Mouse (Mus musculus) induced T-regulatory cell, adult 2 months (primary cell): ENCODE measurements around the gene Prpsap1.
"Not testable (repeated sequence)": the region's sequence is repeated elsewhere in the genome, so short reads cannot be mapped to it uniquely, and the experiment has no call there.

Experiments
- DNase-seq: peaks from one replicate; pipeline ENCODE4 v3.0.0-alpha.2; 2012; ENCODE audit warnings: low read depth

Prpsap1 gene

DNA sequence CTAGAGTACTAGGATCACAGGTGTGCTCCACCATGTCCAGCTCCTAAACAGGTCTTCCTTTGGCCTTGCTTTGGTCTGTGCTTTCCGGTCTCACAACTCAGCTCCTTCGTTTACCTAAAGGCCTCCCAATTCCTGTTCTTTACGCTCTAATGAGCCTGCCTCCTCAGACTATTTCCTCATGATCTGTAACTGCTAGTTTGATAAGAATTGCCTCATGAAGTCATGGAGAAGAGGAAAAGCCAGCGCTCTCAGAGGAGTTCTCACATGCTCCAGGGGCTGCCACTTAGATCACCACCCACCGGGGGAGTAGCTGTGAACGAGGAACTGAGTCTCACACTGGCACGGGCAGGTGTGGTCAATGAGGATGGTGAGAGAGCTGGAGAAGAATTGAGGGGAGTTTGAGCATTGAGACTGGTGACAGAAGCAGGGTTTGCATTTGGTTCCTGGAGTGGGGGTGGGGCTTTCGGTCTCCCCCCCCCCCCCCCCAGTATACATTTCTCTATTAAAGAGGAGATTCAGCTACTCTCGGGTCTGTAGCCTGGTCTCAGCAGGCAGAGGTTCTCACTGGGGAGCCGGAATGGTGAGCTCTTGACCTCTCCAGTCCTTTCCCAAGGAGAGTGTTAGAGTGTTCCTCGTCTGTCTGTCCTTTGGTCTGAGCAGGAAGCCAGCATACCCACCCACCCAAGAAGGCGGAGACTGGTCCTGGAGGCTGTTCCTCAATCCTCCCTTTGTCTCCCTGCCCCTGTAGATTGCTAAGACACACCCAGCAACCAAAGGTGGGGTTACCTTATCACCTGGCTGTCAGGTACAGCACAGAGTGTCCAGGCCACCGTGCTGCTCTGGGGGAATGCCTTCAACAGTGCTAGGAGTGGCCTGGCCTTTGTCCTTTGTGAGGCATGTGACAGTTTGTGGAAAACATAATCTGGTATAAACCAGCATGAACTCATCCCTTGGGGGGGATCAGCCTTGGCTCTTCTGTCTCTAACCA, 64.8 kb downstream of the Prpsap1 start:
- no peak for DNase-seq

DNA sequence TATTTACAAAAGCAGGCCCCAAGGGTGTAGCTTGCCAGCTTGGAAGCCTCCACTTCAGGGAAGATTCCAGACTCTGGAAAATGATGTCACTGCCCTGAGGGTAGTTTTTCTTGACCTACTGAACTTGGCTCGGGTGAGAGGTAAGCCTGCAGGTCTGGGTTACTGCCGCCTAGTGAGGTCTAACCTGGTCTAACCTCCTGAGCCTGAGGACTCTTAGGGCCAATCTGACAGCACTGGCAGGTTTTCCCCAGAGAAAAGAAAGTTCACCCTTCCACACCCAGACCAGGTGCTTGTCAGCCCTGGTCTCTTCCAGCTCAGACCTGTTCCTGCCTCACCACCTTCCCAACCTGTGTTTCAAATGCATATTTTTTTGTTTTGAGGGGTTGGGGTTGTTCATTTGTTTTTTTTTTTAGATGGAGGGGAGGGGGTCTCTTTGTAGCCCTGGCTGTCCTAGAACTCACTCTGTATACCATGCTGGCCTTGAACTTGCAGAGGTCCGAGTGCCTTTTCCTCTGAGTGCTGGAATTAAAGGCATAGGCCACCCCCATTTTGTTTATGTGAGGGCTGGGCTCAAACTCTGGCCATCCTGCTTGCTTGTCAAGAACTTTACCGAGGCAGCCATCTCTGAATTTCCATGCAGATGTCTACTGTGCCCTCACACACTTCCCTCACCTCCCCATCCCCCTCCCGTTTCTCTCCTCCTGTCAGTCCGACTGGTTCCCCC, 67.0 kb downstream of the Prpsap1 start:
- no peak for DNase-seq

DNA sequence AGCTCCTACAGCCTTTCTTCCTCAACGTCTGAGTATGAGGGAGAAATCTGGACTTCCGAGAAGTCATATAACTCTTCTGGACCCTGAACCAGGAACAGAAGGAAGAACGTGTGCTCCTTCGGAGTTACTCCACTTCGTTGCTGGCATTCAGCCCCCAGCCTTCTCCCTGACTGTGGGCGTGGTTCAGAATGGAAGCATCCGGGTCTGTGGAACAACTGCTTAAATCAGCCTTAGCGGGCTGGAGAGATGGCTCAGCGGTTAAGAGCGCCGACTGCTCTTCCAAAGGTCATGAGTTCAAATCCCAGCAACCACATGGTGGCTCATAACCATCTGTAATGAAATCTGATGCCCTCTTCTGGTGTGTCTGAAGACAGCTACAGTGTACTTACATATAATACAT, 67.7 kb downstream of the Prpsap1 start:
- not testable (repeated sequence) for DNase-seq

DNA sequence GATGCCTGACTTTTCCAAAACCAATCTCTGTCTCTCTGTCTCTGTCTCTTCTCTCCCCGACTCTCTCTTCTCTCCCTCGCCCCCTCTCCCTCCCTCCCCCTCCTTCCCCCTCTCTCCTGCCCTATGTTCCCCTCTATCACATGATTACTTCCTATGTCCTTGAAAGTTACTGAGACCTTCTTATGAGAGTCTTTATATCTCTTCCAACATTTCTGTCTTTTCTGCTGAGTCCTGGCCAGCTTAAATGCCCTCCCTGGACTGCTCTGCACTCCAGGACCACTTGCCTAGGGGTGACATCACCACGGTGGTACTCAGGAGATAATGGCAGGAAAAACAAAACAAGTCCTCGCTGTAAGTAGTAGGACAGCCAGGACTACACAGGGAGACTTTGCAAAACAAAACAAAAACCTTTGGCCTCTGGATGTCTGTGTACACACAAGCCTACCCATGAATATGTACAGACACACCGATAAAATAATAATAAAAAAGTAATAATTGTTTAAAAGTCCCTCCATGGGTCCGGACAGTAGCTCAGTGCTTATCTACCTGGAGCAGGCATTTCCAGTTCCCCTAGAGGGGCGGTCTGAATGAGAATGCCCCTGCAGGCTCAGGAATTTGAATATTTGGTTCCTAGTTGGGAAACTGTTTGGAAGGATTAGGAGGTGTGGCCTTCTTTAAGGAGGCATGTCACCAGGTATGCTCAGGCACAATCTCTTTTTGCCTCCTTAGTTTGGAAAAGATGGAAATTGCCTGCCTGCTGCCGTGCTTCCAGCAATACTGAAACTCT, 69.2 kb downstream of the Prpsap1 start:
- no peak for DNase-seq

DNA sequence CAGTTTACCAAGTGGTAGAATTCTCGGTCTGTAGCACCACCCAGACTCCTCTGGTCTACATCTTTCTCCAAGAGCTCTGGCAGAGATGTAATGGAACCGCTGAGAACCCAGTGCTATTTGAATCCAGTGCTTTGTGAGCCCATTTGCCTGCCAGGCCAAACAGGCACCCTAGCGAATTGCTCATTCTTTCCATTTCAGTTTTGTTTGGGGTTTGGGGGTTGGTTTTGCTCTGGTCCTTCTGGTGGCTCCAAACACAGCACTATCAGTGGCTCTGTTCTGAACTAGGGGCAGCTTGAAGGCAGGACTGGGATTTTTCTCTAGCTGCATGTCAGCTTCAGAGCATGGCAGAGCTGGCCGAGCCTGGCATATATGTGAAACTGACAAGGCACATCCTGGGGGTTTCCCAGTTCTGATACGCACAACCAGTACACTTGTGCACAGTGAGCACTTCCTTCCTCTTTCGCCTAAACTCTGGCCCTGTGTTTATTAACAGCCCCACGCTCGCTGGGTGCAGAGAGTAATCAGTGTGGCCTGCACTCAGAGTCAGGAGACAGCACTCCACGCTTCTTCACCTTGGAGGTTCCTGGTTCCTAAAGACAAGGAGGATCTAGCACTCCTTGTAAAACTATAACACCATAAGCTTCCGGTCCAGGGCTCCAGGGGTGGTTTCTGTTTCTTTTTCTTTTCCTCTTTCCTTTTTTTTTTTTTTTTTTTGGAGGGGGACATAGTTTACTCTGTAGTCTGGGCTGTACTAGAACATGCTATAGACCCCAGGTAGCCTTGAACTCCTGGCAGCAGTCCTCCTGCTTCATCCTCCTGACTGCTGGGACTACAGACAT, 70.0 kb downstream of the Prpsap1 start:
- peak; percentile 95 for DNase-seq

DNA sequence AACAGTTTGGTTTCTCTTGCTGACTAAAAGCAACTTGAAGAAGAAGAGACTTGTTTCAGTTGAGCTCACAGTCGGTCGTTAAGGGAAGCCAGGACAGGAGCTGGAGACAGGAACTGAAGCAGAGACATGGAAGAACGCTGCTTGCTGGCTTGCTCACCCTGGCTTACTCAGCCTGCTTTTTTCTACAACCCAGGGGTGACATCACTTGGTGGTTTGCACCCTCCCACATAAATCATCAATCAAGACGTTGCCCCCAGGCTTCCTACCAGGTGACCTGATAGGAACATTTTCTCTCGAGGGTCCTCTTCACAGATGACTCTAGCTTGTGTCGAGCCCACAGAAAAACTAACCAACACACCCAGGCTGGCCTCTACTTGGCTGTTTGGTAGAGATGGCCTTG, 70.8 kb downstream of the Prpsap1 start:
- peak; percentile 75 for DNase-seq

DNA sequence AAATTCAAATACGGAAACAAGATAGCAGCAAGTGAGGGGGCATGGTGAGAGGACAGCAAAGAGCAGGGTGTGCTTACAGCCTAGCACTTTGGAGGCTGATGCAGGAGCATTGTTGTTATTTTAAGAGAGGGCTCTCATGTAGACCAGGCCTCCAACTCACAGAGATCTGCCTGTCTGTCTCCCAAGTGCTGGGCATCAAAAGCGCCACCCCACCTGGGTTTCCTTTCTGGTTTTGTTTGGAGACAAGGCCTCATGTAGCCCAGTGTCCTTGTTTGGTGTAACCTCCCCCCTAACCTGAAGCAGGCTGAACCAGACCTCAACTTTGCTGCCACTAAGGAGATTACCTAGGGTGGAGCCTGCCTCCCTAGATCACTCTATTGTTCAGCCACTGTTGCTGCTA, 71.4 kb downstream of the Prpsap1 start:
- DNase-seq = no peak

DNA sequence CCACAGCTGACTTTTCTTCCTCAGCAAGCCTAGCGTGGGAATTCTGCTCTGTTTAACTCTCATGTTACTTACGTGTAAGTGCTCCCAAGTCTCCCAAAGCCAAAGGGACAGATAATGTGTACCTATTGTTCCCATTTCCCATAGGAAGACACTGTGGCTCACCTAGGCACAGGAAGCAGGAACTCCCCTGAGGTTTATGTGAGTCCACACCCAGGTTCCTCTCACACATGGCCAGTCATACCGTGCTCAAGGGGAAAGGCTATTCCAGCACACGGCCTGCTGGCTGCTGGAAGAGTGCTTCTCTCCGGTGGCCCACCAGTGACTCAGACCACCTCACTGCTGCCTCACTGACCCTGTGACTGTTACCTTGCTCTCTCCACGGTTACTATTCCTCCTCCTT, 72.9 kb downstream of the Prpsap1 start:
- no peak for DNase-seq
